Mouse (Mus musculus) gonadal fat pad, adult 2 months (tissue): ENCODE measurements around the gene Tmem41b. TPM values are rescaled to one million over a fixed set of nuclear protein-coding genes. Genes with fewer than 3 reads are reported as not detected.
"Not testable (repeated sequence)": the region's sequence is repeated elsewhere in the genome, so short reads cannot be mapped to it uniquely, and the experiment has no call there.

Experiments
- DNase-seq: peaks from one replicate; pipeline ENCODE4 v3.0.0-alpha.2; 2012; ENCODE audit warnings: low read depth
- polyA plus RNA-seq: library from polyadenylated mRNA; depleted of rRNA; stranded (reverse); fragments of >200 nt; gene quantifications from 2 replicates; pipeline ENCODE4 v1.2.3, GENCODE M21; 2012

The Tmem41b gene
- polyA plus RNA-seq, 1 experiment = 32.4 TPM

GRCm38 (mm10) chr7:109977131-109977530 lies 9.6 kb downstream of the Tmem41b start:
- DNase-seq = not testable (repeated sequence)

DNA sequence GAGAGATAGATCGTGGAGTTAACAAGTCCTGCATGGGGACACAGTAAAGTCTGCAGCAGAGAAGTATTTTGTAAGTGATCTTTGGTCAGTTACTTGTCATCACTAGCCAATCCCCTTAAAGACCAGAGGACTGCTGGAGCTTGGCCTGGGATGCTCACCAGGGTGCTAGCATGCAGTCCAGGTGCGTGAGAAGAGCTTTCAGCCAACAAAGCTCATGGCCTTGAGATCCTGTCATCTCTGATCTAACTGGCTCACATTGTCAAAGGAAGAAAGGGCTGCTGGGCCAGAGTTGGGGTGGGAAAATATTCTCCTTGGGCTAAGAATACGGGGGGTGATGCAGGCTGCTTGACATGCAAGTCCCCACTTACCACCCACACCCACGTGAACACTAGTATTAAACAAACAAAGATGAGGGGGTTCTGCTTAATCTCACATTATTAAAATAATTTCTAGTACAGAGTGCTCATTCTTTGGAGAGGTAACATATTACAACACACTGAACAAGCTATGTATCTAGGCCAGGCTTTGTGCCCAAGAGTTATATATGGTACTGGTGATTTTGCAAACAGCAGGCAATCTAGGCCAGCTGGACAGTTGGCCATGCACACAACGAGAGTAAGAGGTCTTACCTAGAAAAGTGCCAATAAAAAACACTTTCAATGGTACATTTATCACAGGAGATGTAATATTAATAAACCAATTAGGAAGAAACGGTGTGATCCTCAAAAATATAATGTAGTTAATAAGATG lies 10.6 kb downstream of the Tmem41b start:
- DNase-seq = no peak

- DNase-seq = no peak
These were observed 17.2 kb downstream of the Tmem41b start for GRCm38 (mm10) chr7:109969542-109969941.

- DNase-seq = no peak
These were observed 17.7 kb downstream of the Tmem41b start for GRCm38 (mm10) chr7:109968924-109969450.

- no peak for DNase-seq
These were observed 18.7 kb downstream of the Tmem41b start for GRCm38 (mm10) chr7:109967805-109968579.

- DNase-seq = no peak
These were observed 21.1 kb downstream of the Tmem41b start for GRCm38 (mm10) chr7:109965658-109966057.

- no peak for DNase-seq
These were observed 23.0 kb downstream of the Tmem41b start for GRCm38 (mm10) chr7:109963707-109964106.

DNA sequence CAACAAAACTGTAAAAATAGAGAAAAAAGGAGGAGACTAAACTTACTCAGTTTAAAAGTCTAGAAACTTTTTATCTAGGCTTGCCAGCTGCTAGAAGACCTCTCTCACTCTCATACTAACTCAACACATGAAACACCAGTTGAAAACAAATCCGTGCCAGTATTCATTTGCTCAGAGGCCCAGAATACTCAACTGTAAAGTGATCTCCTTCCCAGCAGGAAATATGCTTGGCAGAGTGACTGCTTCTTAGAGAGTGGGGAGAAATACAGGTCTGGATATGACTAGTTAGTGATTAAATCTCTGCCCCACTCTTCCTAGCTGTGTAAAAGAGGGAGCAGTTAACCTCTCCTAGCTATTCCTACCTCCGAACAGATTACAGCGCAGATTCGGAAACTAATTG lies 24.1 kb downstream of the Tmem41b start:
- DNase-seq = no peak

- no peak for DNase-seq
These were observed 25.2 kb downstream of the Tmem41b start for GRCm38 (mm10) chr7:109961570-109961969.

GRCm38 (mm10) chr7:109960613-109961154 lies 26.0 kb downstream of the Tmem41b start:
- no peak for DNase-seq

DNA sequence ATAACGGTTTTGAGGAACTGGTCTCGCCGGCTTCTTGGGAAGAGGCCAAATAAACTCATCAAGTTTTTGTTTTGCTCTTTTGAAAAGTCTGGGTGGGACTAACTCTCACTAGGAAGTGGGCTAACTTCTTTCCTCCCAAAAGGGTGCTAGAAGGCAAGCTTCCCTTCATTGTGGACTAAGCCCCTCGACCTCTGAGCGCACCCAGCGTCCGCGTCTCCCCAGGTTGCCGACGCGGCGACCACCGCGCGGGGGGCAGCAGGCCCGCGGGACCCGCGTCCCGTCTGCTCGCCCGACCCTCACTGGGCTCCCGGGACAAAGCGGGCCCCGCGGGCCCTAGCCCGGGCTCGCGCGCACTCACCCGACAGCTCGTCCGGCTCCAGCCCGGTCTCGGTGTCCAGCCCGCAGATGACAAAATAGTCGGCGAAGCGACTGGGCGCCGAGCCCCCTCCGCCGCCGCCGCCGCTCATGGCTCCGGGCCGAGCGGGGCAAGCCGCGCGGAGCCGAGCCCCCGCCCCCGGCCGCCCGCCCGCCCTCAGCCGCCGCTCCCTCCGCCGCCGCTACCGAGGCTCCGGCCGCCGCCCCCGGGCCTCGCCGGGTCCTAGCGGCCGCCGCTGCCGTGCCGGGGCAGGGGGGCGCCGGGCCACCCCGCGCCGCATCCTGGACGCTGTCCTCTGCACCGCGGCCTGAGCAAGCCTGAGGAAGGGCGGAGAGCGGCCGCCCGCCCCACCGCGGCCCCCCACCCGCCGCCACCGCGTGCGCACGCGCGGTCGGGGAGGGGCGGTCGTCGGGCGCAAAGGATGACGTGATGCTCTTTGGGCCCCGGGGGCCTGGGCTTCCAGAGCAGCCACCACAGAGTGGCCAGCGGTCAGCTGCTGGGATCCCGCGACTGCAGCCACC lies 26.8 kb downstream of the Tmem41b start, which contains the start of gene Dennd5a:
Gene Dennd5a, minus strand, starts transcription at position 755 of the 897 bp plus-strand sequence.
- DNase-seq = no peak

GRCm38 (mm10) chr7:109958843-109959715 lies 27.6 kb downstream of the Tmem41b start:
- no peak for DNase-seq

DNA sequence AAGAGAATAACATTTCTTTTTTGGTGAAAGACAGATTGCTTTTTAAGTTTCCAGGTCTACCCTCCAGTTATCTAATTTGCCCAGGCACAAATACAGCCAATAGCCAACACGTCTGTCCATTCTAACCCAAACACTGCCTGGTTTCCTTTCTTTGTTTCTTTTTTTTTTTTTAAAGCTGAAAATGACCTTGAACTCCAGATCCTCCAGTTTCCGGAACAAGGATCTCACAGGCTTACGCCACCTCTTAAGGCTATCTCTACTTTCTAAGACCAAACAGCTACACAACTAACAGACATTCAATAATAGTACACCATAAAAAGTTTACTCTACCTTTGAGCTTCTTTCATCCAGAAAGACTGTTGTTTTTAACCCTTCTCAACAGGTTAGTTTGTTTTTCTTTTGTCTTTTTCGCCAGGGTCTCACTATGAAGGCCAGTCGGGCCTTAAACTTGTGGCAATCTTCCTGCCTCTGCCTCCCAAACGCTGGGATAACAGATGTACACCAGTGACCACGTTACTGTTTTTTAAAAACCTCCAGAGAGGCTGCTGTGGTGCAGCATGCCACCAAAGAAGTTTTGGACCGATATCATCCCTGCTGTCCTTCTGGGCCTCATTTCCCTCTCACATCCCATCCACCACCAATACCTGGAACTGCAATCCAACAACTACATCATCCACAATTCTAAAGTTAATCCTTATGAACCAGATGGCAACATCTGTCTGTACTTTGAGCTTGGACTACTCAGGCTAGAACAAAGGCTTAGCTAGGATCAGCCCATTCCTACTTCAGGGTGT lies 28.5 kb downstream of the Tmem41b start:
- DNase-seq = no peak

GRCm38 (mm10) chr7:109954622-109955401 lies 31.9 kb downstream of the Tmem41b start:
- no peak for DNase-seq

DNA sequence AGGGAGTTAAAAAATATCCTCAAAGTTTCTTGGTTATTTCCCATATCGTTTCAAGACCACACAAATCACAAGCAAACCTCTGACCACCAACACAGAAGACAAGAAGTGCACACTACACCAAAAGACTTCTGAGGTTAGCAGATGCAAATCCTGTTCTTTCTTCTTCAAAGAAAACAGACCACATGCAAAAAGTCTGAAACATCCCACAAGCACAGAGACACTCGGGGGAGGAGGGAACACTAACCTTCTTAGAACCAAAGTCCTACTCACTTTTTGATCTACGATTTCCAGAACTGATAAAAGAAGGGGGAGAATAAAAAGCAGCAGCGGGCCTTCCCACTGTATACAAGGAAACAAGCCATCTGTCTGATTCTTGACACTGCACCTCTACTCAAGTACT lies 35.4 kb downstream of the Tmem41b start:
- DNase-seq = no peak

DNA sequence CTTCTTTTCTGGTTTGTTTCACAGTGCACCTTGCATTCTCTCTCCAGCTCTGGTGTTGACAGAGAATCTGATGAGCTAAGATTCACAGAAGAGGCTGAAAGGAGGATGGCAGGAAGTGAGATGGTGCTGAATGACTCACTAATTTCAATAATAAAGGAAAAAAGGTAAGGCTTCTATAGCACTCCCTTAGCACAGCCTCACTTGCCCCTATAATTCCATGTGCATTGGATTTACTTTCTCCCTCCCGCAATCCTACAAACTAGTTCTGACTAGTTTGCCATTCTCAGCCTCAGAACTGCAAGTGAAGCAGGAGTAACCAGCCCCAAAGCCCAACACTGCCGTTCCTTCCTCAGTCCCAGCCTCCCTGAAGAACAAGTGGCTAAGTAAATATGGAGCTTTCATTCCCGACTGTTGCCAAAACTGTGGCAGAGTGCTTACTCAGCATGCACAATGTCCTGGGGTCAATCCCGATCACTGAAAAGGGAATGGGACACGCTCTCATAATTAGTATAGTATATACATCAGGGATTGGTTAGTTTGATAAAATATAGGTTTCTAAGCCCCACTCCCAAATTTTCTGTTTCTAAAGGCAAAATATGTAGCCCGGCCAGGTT lies 42.2 kb downstream of the Tmem41b start:
- no peak for DNase-seq

DNA sequence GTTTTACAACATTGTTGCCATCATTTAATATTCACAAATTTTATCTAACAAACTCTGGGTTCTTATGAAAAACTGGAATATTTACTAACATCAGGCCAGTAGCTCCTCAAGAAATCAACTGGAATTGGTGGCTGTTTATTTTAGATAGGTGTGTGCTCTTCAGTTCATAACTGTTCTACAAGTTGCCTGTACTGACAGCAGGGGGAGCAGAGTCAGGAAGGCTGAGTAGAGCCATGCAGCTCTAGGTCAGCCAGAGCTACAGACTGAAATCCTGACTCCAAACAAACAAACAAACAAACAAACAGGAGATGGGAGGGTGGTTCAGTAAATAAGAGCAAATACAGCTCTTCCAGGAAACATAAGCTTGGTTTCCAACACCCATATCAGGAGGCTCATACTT lies 57.1 kb downstream of the Tmem41b start:
- DNase-seq = no peak

DNA sequence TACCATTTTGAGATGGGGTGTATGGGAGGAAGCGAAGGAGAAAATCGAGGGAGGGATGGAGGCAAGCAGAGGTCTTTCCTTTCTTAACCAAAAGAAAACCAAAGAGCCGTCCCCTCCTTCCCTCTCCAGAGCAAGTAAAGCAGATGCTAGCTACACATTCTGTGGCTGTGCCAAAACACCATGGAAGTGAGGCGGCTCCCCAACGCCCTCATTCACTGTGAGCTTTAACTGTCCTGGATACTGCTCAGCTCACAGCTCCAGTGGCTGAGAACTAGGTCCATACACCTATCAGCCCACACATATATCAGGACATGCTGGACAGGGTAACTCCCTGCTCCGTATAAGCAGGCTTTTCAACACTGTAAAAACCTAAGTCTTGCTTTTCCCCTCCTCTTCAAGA lies 58.4 kb downstream of the Tmem41b start:
- no peak for DNase-seq
